Mouse (Mus musculus): ENCODE data around the gene Pigr. TPM values are rescaled to one million over a fixed set of nuclear protein-coding genes. Genes with fewer than 3 reads are reported as not detected.

The Pigr gene
- total RNA-seq, 2 experiments from 2014 or later = not detected

- DNase-seq = peak; percentile 64 to 70
- intact Hi-C loops (cut with DNase I) = loop anchor here (1.0 to 10.0 kb wide), 4 partner anchors 104 to 387 kb away; partner anchors contain the start of gene Dyrk3
Measured at GRCm38 (mm10) chr1:130875139-130875538, 48.7 kb downstream of the Pigr start.

- intact Hi-C loops (cut with DNase I) = loop anchor here (1.0 to 10.0 kb wide), 5 partner anchors 103 to 386 kb away; partner anchors contain the start of gene Dyrk3
- no peak for DNase-seq
Measured at GRCm38 (mm10) chr1:130875910-130876309, 49.4 kb downstream of the Pigr start.

GRCm38 (mm10) chr1:130876931-130877509, 50.5 kb downstream of the Pigr start:
- intact Hi-C loops (cut with DNase I) = loop anchor here (2.0 to 10.0 kb wide), 4 partner anchors 176 to 385 kb away; partner anchors contain the start of gene Dyrk3
- DNase-seq = peak; percentile 63 to 78

GRCm38 (mm10) chr1:130877889-130878614, 51.6 kb downstream of the Pigr start:
- intact Hi-C loops (cut with DNase I) = loop anchor here (2.0 to 10.0 kb wide), 4 partner anchors 175 to 384 kb away; partner anchors contain the start of gene Dyrk3
- no peak for DNase-seq

GRCm38 (mm10) chr1:130879927-130880326, 53.4 kb downstream of the Pigr start:
- intact Hi-C loops (cut with DNase I) = loop anchor here (5.0 to 10.0 kb wide), 3 partner anchors 255 to 382 kb away; partner anchors contain the start of gene Dyrk3
- DNase-seq = no peak

- intact Hi-C loops (cut with DNase I) = no loop called here
- no peak for DNase-seq
Measured at GRCm38 (mm10) chr1:130883146-130883545, 56.7 kb downstream of the Pigr start.

- DNase-seq = no peak
- intact Hi-C loops (cut with DNase I) = no loop called here
Measured at GRCm38 (mm10) chr1:130887354-130887753, 60.9 kb downstream of the Pigr start, which contains the start of gene Il24. Gene Il24, minus strand, starts transcription at chr1:130887454.

GRCm38 (mm10) chr1:130892446-130892845, 66.0 kb downstream of the Pigr start:
- no peak for DNase-seq
- intact Hi-C loops (cut with DNase I) = no loop called here

GRCm38 (mm10) chr1:130893329-130894040, 67.0 kb downstream of the Pigr start:
- intact Hi-C loops (cut with DNase I) = no loop called here
- no peak for DNase-seq

GRCm38 (mm10) chr1:130894468-130894867, 68.0 kb downstream of the Pigr start:
- intact Hi-C loops (cut with DNase I) = no loop called here
- DNase-seq = no peak

Other genes with a start within 250 kb of the Pigr start
- gene Zp3r, start 197.1 kb upstream of the Pigr start, total RNA-seq (2021) = not detected
- gene C4bp, start 165.1 kb upstream of the Pigr start, total RNA-seq (2021) = not detected
- gene Gm29427, start 110.9 kb upstream of the Pigr start, total RNA-seq (2021) = not detected
- gene Yod1, start 109.4 kb upstream of the Pigr start, total RNA-seq (2021) = 1 to 10 TPM; 5.6 to 7.0 TPM
- 10 to 100 TPM; 40.5 to 42.7 TPM for gene Pfkfb2, start 97.4 kb upstream of the Pigr start, total RNA-seq (2021)
- under 1 TPM; 0.57 to 0.62 TPM for gene AA986860, start 94.7 kb upstream of the Pigr start, total RNA-seq (2021)
- gene Fcamr, start 25.8 kb upstream of the Pigr start, total RNA-seq (2021) = under 1 TPM; 0.19 to 0.20 TPM
- under 1 TPM; 0.47 to 0.86 TPM for gene Fcmr, start 39.0 kb downstream of the Pigr start, total RNA-seq (2021)
- not detected for gene Il24, start 60.8 kb downstream of the Pigr start, total RNA-seq (2021)
- gene Il20, start 84.8 kb downstream of the Pigr start, total RNA-seq (2021) = not detected
- gene Il19, start 113.4 kb downstream of the Pigr start, total RNA-seq (2021) = not detected
- not detected for gene Il10, start 193.2 kb downstream of the Pigr start, total RNA-seq (2021)